In the genomic region with DNA sequence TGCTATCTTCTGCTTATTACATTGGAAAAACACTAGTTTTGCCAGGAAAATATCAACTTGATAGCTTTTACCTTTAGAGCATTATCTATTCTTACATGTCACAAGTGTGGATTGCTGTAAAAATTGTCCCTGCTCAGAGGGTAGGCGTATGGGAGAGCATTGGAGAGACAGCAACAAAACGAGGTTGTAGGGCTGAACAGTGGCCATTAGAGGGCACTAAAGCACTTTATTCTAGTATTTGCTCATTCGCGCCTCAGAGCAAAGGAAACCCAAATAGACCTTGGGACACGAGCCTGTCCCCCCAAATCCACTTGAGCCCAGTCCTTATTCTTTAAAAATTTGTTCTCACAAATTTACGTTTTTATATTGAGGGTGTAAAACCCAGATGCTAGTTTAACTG, we compare ENCODE assay signal across 9 mouse cellular contexts. TPM values are rescaled to one million over a fixed set of nuclear protein-coding genes. Genes with fewer than 3 reads are reported as not detected.
DNase-seq lines count a peak whose midpoint lies in the region; ATAC-seq lines count a peak whose summit lies in the region.
"Had no signal": no experiment of that assay in that cellular context is flagged by ENCODE, and none has a peak within 500 bp of the region (broad histone marks: within the 10 kb centered on the region; RNA-seq: fewer than 3 reads in every experiment).

No protein-coding gene starts in this region.

- no peak overlapping the region for H3K9ac ChIP-seq in kidney, embryonic 15.5 days
- H3K9ac ChIP-seq in hindbrain, embryonic 14.5 days: no peak overlapping the region
- H3K9ac ChIP-seq: embryonic facial prominence, embryonic 12.5 days had no signal

- H3K4me3 ChIP-seq in kidney, embryonic 15.5 days (replicated peaks): no peak overlapping the region
- no peak overlapping the region for H3K4me3 ChIP-seq in hindbrain, embryonic 14.5 days (replicated peaks; ENCODE audit: low read length)
- H3K4me3 ChIP-seq: embryonic facial prominence, embryonic 12.5 days had no signal

- ATAC-seq in kidney, embryonic 15.5 days (replicated peaks; ENCODE audit: low FRiP score): no peak
- peak; percentile 75 for ATAC-seq in hindbrain, embryonic 14.5 days (ENCODE audit: low FRiP score)
- ATAC-seq in megakaryocyte-erythroid progenitor cell, adult 5-6 weeks (replicated peaks; ENCODE audit: low FRiP score, low TSS enrichment, poor library complexity, severe bottlenecking): peak; percentile 92

- no peaks in the 10 kb centered on the region for H3K4me1 ChIP-seq in kidney, embryonic 15.5 days
- no peaks in the 10 kb centered on the region for H3K4me1 ChIP-seq in hindbrain, embryonic 14.5 days (replicated peaks; ENCODE audit: control insufficient read depth, insufficient read depth, low read length)
- H3K4me1 ChIP-seq: embryonic facial prominence, embryonic 12.5 days had no signal

- WGBS in kidney, embryonic 15.5 days: 7% methylated on average over 6 of the region's 6 CpGs
- WGBS in hindbrain, embryonic 14.5 days: 6% methylated on average over 6 of the region's 6 CpGs

- no peaks in the 10 kb centered on the region for H3K36me3 ChIP-seq in kidney, embryonic 15.5 days
- H3K36me3 ChIP-seq in hindbrain, embryonic 14.5 days (replicated peaks; ENCODE audit: control insufficient read depth, insufficient read depth): no peaks in the 10 kb centered on the region
- H3K36me3 ChIP-seq in splenic B cell, adult 2 months (ENCODE audit: control insufficient read depth, insufficient read depth, low read length, poor library complexity, severe bottlenecking): no peaks in the 10 kb centered on the region

- no peak overlapping the region for H3K27ac ChIP-seq in kidney, embryonic 15.5 days
- H3K27ac ChIP-seq in hindbrain, embryonic 14.5 days: no peak overlapping the region
- H3K27ac ChIP-seq: embryonic facial prominence, embryonic 12.5 days had no signal

- H3K27me3 ChIP-seq in kidney, embryonic 15.5 days: no peaks in the 10 kb centered on the region
- no peaks in the 10 kb centered on the region for H3K27me3 ChIP-seq in hindbrain, embryonic 14.5 days (ENCODE audit: control insufficient read depth, insufficient read depth, low read length)
- H3K27me3 ChIP-seq in splenic B cell, adult 2 months (ENCODE audit: control insufficient read depth, insufficient read depth, low read length, poor library complexity, severe bottlenecking): no peaks in the 10 kb centered on the region
- H3K27me3 ChIP-seq: embryonic facial prominence, embryonic 12.5 days had no signal

- DNase-seq in kidney, adult 11 months: peak; percentile 17
- DNase-seq in adrenal gland, postnatal 14 days: peak; percentile 60
- DNase-seq in embryo, embryonic 9.5 days (ENCODE audit: extremely low spot score): peak; percentile 37
- DNase-seq in hindbrain, embryonic 14.5 days (ENCODE audit: low spot score): peak; percentile 85
- peak; percentile 41 to 58 for DNase-seq in layer of hippocampus, postnatal 36 days
- DNase-seq in splenic B cell, adult 2 months (ENCODE audit: low read depth, low spot score): peak; percentile 61

- no peaks in the 10 kb centered on the region for H3K9me3 ChIP-seq in kidney, embryonic 15.5 days (replicated peaks)
- no peaks in the 10 kb centered on the region for H3K9me3 ChIP-seq in hindbrain, embryonic 14.5 days (ENCODE audit: control insufficient read depth, low read length)
- H3K9me3 ChIP-seq: embryonic facial prominence, embryonic 12.5 days had no signal

- no peak overlapping the region for H3K4me2 ChIP-seq in kidney, embryonic 15.5 days
- H3K4me2 ChIP-seq in hindbrain, embryonic 14.5 days (replicated peaks): no peak overlapping the region
- H3K4me2 ChIP-seq: embryonic facial prominence, embryonic 12.5 days had no signal

RNA-seq across cellular contexts. Expression of a gene that starts 0.9 kb away (rescaled TPM):
- polyA plus RNA-seq in kidney, embryonic 15.5 days (2015; fragmentation: Nextera tagmentation; extraction: Ambion mirVana): not detected in 2 replicates
- not detected in 2 replicates for total RNA-seq in adrenal gland, postnatal 14 days (2021)
- 2.6 and 4.3 TPM in 2 replicates for polyA plus RNA-seq in hindbrain, embryonic 14.5 days (2014; fragmentation: Nextera tagmentation; extraction: Ambion mirVana)
- under 1 TPM; 0.17 to 0.30 TPM for total RNA-seq in layer of hippocampus, postnatal 36 days (2021)
- not detected in 2 replicates for total RNA-seq in megakaryocyte-erythroid progenitor cell, adult 5-6 weeks (2014; fragmentation: Nextera tagmentation)
- not detected in 2 replicates for total RNA-seq in megakaryocyte-erythroid progenitor cell, adult 5-6 weeks (2017)

Comparison
In these comparisons a context has a peak if more than half of its experiments do, and no peak if none do; other contexts are left out.
1. DNase-seq: peak in every context shown above with its lines; median percentile 85 in hindbrain, embryonic 14.5 days; 61 in splenic B cell, adult 2 months; 60 in adrenal gland, postnatal 14 days; 50 in layer of hippocampus, postnatal 36 days; 37 in embryo, embryonic 9.5 days; 17 in kidney, adult 11 months.